Mouse (Mus musculus) cerebellum, adult 18-20 months (tissue): ENCODE measurements around the gene Gm42742.

Experiments used
- DNase-seq, 2 experiments: peaks; one replicate each; pipeline ENCODE4 v3.0.0; 2021

The Gm42742 gene

DNA sequence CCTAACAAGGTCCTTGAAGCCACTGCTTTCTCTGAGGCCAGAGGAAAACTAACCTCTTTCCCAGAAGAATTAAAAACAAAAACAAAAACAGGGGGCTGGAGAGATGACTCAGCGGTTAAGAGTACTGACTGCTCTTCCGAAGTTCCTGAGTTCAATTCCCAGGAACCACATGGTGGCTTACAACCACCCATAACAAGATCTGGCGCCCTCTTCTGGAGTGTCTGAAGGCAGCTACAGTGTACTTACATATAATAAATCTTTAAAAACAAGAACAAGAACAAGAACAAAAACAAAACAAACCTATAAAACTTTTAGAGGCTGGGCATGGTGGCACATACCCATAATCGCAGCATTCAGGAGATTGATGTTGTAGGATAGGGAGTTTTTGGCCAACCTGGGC lies 24.4 kb downstream of the Gm42742 start:
- DNase-seq: no peak

- no peak for DNase-seq
Measured at GRCm38 (mm10) chr7:126988816-126989215, 32.1 kb downstream of the Gm42742 start.

DNA sequence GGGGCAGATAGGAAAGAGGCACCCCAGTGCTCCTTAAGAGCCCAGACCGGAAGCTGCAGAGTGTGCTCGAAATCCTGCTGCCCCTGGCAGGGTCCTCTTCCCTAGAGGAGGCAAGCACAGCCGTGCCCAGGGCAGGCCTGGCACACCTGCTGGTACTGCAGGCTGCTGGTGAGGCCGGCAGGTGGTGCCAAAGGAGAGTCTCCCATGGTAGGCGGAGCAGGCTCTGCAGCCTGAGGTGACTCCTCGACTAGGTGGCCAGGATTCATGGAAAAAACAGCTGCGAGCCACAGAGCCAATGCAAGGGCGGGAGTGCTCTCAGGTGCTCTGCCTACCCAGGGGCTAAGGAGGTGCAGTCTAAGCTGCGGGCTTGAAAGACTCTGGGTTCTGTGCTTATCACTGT lies 34.6 kb downstream of the Gm42742 start:
- DNase-seq: peak; percentile 85 to 88

DNA sequence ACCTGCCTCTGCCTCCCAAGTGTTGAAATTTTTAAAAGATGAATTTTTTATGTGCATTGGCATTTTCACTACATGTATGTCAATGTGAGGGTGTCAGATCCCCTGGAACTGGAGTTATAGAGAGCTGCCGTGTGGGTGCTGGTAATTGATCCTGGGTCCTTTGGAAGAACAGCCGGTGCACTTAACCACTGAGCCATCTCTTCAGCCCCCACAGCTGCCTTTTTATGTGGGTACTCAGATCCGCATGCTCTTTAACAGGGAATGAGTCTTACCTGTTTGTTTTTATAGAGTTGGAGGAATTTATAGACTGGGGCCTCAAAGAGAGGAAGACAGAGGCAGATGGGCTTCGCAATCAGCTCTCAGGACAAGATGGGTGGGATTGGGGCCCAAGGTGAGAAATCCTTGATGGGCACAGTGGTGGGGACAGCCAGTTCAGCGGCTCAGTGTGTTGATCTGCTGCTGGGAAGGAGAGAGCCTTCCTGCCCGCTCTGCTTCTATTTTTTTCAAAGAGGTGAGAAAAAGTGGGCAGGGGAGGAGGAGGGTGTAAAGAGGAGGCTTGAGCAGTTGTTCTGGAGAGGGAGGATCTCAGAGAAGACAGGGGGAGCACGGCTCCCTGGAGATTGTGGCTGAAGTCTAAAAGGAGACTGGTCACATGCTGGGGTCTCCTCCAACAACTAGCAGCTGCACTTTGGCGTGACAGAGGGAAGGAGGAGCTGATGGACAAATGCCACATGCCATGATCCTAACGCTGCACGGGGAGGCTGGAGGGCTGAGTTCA lies 36.0 kb downstream of the Gm42742 start:
- no peak for DNase-seq

GRCm38 (mm10) chr7:126983113-126983512 lies 37.8 kb downstream of the Gm42742 start:
- no peak for DNase-seq

DNA sequence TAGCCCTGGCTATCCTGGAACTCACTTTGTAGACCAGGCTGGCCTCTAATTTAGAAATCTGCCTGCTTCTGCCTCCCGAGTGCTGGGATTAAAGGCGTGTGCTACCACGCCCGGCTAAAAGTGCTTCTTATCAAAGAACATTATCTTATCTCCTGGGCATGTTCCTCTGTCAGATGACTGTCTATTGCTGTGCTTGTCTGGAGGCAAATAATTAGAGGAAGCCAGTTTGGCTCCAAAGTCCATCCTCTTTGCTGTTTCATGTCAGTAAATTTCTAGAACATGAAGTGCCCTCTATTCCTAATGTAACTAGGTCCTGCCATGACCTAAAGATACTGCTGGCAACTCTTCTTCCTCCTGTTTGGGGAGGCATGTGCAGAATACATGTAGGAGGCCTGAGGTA lies 38.8 kb downstream of the Gm42742 start:
- no peak for DNase-seq

DNA sequence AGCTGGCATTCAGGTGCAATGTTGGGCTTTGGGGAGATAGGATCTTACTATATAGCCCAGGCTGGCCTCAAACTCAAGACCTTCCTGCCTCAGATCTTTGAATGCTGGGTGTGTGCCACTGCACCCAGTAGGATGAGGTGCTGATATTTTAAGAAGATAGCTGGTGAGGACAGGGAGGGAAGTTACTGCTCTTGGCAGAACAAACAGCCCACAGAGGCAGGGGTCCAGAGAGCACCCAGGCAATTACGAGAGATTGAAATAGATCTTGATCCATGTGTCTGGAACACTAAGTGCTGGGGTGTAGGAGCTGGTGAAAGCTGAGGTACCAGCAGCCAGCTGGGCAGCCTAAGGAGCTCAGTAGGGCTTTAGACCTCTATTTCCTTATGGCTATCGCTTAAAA lies 39.3 kb downstream of the Gm42742 start:
- no peak for DNase-seq

DNA sequence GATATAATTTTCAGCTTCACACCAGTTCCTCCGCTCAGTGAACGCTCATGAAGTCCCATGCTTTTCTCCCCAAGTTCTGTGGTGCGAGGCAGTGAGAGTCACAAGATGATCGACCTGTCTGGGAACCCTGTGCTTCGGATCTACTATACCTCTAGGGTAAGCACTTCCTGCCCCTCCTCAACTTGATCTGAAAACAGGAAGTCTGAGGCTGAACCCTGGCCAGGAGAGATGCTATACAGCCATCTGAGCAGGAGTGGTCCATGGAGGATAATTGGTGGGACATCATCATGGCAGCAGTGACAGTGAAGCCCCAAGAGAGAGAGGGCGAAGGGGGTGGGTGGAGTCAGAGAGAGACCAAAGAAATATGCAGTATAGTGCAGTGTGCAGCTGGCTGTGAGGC lies 42.1 kb downstream of the Gm42742 start:
- DNase-seq: no peak

DNA sequence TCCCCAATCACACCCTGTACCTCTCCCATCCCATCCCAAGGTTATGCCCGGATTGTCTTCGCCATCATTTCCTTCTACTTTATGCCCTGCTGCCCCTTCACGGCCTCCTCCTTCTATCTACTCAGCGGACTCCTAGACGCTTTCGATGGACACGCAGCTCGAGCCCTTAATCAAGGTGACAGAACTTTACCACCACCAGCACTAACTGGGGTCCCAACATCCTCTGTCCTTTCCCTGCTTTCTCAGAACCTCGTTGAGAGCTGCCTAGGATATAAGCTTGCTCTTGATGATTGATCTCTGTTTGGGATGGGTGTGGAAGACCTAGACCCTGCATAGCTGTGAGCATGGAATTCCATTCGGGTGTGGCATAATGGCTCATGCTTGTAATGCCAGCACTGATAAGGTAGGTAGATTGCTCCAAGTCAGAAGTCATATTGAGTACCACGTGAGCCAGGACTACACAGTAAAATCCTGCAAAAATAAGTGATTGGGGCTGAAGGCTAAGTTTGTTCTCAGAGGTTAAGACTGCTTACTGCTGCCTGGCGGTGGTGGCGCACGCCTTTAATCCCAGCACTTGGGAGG lies 43.9 kb downstream of the Gm42742 start:
- DNase-seq: no peak

- DNase-seq: peak; percentile 96 to 98
Measured at GRCm38 (mm10) chr7:126975950-126976866, 44.7 kb downstream of the Gm42742 start, which contains the start of gene Cdiptos. Cdiptos (minus strand) TSS chr7:126976098.

DNA sequence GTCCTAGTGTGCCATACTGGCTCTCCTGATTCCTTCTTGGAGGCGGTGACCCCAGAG lies 45.2 kb downstream of the Gm42742 start, which contains the start of gene Cdipt:
TSS of gene Cdipt (plus strand) at position 22 of the 57 bp plus-strand sequence.
- no peak for DNase-seq

GRCm38 (mm10) chr7:126975493-126975892 lies 45.4 kb downstream of the Gm42742 start:
- DNase-seq: no peak

DNA sequence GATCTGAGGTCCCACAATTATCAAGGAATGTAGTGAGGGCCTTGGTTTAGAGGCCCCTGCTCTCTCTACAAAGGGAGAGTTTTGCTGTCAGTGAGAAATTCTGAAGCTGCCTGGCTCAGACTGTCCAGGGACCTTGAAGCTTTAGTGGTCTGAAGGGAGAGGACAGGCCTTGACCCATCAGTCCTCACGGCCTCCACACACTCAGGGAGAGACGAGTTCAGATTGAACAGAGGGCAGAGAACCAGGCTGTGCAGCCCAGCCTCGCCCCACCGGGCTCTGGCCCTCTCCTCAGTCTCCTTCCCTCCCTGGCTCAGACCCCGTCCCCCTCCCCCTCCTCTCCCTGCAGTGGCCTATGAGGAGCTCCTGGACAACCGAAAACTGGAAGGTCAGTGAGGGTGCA lies 53.5 kb downstream of the Gm42742 start:
- no peak for DNase-seq

- peak; percentile 78 to 79 for DNase-seq
Measured at GRCm38 (mm10) chr7:126965568-126965967, 55.3 kb downstream of the Gm42742 start.
